Mouse (Mus musculus): ENCODE measurements around the gene Alg14.

The Alg14 gene

DNA sequence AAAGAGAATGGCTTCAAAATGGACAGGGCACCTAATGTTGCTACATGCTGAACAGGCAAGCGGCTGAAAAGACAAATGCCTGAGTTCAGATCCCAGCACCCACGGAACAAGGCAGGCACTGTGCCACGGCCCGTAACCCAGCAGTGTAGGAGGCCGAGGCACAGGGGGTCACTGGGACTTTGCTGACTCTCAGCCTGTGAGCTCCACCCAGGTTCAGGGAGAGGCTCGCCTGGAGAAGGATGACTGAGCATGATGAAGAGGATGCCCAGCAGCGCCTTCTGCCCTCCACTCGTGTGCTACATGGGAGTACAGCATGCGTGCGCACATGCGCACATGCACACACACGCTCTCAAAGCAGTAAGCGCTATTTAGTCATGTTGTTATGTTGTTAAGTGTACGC is 11.9 kb upstream of the Alg14 start:
- DNase-seq, result no peak

DNA sequence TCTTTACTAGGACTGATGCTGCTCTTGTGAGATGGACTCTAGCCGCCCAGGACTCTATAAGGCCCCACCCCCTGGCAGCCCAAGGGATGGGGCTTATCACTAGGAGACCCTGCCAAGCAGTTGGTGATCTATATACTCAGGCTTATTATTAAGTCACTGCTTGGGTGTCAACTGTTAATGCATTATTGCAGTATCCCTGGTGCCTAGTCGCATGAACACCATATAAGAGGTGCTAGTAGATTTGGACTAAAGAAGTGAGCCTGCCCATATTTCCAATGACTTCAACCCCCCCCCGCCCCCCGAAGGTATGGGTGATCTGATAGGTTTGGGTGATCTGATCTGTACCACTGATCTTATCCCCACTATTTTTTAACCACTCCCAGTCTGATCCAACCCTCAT is 8.6 kb upstream of the Alg14 start, which contains the start of gene Tmem56:
Gene Tmem56, minus strand, starts transcription at position 101 of the 400 bp plus-strand sequence.
- no peak for DNase-seq

DNA sequence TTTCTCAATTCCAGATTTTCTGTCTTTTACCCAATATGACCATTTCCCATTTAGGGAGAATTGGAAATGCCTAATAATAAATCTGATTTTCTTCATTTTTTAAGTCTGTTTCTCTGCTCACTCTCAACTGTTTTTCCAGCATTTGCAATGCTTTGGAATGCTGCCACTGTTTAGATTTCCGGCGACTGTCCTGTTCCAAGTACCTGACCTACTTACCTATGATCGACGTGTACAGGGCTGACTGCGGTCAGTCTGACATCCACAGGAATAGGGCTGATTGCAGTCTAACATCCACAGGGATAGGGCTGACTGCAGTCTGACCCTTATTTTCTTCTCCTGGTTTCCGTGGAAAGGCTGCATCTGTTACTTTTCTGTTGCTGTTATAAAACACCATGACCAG is 6.4 kb upstream of the Alg14 start:
- DNase-seq, result no peak

DNA sequence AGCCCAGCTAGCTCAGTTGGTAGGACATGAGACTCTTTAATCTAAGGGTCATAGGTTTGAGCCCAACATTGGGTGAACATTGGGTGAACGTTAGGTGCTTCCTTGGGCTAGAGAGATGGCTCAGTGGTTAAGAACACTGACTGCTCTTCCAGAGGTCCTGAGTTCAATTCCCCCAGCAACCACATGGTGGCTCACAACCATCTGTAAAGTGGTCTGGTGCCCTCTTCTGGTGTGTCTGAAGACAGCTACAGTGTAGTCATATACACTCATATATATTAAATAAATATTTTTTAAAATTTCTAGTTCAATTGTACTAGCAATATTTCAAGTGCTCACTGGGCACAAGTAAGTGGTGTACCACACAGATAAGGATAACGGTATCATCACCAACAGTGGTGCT is 4.4 kb upstream of the Alg14 start:
- DNase-seq, result no peak

DNA sequence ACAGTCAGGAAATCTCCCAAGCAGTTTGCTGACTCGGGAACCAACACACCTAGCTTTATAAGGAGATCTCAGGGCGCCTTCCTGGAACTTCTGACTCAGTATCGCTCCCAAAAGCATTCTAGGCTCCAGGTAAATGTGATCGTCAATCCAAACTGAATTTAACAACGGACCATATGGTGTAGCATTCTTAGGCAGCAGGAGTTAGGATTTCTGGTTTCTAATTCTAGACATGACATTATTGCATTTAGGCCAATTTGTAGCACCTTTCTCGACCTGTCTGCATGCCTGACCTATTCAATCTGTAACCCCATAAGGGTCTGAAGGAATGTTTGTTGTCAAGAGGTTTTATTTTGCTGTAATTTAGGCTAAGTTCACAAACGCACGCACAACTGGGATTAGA is 892 bp upstream of the Alg14 start:
- DNase-seq, result no peak

DNA sequence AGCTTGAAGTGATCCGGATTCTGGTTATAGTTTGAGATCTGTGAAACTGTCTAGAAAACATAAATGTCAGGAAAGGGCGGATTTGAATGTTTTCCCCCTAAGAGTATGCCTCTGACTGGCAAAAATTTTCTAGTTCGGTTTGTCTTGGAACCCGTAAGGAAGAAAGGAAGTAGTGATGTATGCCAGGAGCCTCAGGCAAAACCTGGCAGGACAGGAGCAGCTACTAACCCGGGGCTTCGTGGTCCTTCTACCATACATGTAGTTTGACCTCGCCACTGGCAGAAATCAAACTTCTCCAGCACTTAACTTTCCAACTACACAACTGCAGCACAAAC is 381 bp upstream of the Alg14 start:
- DNase-seq, result no peak

DNA sequence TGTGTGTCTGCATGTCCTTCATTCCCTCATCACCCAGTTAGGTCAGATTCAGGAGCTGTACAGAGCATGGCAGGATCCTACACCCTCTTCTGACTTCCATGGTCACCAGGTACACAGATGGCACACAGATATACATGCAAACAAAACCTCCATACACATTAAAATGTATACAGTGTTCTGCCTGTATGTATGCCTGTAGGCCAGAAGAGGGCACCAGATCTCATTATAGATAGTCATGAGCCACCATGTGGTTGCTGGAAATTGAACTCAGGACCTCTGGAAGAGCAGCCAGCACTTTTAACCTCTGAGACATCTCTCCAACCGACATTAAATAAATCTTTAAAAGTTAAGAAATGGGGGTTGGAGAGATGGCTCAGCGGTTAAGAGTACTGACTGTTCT is 2.6 kb downstream of the Alg14 start:
- DNase-seq, result no peak

DNA sequence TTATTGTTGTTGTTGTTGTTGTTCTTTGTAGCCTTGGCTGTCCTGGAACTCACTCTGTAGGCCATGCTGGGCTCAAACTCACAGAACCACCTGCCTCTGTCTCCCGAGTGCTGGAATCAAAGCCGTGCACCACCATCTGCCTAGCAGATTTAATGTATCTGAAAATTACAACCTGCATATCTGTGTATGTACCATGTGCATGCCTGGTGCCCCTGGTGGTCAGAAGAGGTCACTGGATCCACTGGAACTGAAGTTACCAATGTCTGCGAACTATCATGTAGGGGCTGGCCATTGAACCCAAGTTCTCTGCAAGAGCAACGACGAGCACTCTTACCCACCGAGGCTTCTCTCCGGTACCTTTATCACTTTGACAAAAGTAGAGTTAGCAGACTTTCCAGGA is 15.1 kb downstream of the Alg14 start:
- DNase-seq, result peak; percentile 12

DNA sequence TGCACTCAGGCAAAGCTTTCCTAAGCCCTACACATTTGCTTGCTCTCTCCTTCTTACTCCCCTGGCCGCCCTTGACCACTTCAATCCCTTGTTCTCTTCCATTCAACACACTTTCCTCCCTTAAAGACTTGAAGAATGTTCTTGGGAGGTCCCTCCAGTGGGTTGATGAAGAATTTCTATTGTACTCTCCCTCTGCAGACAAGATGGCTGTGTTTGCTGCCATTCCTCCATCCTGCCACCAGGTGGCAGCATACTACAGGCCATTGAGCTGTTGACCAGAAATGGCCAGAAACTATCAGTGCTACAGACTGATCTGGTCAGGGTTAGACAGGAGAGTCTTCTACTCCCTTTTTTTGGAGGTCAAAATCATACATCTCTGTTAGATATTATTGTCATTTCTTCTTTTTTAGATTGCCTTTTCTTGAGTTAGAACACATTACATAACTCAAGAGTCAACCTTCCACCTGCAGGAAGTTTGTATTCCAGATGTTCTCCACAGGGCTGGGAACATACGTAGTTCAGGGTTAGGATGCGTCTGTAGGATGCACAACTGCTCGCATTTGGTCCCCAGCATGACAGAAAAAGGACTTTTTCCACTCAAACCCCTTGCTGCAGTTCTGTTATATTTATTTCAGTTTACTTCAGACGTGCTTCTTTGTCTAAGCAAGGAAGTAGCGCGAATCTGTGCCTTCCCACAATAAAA is 16.1 kb downstream of the Alg14 start:
- DNase-seq, result peak; percentile 84

DNA sequence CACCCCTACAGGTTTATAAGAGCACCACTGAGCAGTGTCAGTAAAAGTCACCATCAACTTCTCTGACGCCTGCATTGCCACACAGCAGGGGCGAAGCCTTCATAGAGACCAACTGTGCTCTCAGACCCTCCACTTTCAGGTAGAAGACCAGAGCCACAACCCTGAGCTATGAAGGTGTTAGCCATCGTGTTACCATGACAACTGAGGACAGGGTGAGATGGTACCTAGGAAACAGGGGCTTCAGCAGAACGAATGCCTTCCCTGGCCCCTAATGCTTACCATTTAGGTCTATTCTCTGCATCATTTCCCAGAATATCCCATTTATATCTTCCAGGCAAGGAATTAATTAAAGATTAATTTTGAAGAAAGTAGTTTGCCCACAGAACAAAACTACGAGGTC is 17.4 kb downstream of the Alg14 start:
- DNase-seq, result no peak

DNA sequence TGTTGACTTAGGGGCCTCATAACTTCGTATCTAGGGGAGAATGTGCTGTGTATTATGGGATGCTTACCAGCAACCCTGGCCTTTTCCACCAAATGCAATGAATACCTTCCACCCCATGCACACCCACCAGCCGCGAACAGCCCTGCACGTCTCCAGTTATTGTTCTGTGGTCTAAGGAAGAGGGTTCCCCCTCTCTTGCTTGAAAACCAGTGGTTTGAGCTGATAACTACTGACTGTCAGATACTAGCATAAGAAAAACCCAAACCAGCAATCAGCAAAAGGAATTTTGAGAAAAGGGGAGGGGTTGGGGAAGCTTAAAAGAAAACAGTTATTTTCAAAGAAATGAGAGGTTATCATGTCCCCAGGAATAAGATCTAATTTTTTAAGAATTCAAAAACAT is 17.9 kb downstream of the Alg14 start:
- DNase-seq, result no peak

DNA sequence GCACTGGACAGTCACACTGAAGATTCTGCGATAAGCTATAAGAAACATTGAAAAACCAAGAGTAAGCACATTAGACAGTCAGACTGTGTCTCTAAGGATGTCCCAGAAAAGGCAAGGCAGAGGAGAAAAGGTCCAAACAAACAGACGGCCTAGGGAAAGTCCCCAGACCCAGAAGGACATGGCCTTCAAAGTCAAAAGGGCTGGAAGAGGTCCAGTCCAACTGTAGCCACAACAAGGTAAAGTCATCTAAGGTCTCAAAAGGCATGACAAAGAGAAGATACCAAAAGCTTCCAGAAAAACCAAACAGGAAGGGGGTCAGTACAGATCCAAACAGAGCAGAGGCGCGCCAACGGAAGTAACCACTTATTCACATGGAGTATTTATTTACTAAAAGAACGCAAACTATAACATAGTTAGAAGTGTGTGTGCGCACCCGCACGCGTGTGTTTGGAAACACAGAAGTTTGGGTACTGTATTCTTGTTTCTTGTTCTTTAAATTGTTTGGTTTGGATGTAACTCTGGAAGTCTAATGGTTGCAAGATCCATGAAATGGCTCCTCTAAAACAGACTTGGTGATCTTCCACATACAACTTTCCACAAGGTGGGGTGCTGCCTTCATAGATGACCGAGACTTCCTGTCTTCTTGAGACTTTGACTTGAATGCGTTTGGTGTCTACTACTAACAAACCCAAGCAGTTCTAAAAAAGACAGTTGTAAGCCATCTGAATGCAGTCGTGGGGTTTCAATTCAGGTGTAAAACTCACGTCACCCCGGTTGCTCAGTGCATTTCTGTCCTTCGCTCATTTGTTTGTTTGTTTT is 18.5 kb downstream of the Alg14 start:
- DNase-seq, result peak; percentile 25

DNA sequence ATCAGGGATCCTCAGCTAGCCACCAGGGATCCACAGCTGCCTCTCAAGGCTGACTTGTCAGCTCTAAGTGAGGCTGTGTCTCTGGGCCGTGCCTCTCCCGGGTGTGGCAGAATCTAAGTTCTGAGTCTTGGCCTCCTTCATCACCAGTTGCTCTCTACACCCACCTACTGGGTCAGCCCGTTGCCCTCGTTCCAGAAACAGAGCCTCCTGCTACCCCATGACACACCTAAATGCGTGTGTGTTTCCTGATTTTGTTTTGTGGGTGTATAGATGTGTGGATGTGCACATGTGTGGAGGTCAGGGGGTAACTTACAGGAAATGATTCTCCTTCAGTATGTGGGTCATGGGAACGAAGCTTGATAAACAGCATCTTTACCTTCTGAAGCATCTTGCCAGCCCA is 20.9 kb downstream of the Alg14 start:
- no peak for DNase-seq

DNA sequence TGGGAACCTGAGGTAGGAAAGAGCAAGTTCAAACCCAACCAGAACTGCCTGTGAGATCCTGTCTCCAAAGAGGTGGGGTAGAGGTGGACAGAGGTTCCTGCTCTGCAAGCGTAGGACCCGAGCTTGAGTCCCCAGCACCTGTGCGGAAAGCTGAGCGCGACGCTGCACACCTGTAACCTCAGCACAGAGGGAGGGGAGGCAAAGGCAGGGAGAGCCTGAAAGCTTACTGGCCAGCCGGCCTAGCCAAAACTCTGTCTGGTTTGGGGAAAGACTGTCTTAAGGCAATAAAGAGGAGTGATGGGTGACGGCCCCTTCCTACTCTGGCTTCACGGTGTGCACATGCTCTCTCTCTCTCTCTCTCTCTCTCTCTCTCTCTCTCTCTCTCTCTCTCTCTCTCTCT is 21.4 kb downstream of the Alg14 start:
- no peak for DNase-seq

DNA sequence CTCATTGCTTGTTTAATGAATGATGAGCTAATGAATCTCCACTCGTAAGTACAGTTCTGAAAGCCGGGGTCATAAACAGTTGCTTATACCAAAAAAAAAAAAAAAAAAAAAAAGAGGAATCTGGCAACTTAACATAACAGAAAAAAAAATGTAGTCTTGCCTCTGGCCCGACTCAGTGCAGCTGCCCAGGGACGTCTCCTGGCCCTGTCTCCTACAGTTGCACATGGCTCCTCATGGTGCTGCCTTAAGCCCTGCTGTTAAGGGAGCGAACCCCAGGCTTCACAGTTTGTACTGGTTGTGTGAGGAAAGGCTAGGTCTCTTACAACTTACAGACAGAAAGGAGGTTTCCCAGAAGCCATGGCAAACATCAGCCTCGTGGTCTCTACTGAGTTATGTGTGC is 22.6 kb downstream of the Alg14 start:
- no peak for DNase-seq

DNA sequence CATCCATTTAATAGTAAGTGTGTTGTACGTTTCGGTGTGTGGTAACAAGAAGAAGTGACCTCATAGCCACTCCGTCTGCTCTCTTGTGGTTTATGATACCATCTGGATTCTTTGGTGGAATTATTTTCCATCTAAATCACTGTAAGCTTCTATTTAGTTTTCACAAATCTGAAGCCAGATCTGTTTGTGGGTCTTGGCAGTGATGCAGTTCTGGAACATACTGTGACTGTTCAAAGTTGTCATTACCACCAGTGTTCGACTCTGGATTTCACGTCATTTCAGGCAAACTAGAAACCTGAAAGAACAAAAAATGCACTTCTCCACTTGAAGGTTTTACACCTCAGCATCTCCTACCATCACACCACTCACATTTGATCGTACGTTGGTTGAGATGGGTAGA is 23.9 kb downstream of the Alg14 start:
- DNase-seq, result no peak

DNA sequence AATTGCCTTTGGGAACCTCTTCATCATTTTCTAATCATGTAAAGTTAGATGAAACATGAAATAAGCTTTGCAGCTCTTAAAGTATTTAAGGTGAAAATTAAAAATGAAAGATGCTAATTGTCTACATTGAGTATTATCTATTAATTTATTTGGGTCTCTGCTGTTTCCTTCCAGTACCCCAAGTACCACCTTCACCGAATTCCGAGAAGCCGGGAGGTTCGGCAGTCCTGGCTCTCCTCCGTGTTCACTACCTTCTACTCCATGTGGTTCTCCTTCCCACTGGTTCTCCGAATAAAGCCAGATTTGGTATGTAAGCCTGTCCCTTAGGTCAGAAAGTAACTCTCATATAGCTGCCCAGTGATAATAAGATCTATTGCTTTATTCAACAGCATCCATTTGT is 28.3 kb downstream of the Alg14 start:
- DNase-seq, result no peak

DNA sequence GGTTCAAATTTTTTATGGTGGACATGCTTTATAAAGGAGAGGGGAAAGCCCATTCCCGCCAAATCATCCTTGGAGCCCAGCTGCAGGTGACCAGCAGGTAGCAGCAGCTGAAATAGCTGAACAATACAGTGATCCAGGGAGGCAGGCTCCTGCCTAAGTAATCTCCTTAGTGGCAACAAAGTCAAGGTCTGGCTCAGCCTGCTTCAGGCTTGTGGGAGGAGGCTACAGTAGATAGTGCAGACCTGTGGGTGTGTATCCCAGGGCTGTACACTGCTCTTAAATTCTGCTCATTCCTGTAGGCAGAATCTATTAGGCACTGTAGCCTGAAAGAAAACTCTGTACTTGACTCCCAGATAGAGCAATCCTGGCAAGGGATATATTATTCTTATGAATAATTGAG is 29.3 kb downstream of the Alg14 start:
- no peak for DNase-seq

DNA sequence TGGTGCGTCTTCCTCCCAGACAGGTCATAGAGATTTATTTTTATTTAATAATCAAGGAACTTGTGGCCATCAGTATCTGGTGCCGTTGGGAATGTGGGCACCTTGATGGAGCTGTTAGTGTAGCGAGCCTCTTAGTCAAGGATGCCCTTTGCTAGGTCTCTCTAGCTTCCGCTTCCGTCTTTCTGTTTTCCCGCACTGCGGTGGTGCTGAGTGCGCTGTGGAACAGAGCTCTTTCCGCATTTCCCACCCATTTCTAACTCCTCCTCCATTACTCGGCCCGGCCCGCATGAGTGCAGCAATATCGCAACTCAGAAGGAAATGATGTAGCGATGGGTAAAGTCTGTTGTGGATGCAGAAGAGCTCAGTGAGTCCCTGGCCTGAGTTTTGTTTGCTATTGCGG is 31.8 kb downstream of the Alg14 start:
- no peak for DNase-seq

DNA sequence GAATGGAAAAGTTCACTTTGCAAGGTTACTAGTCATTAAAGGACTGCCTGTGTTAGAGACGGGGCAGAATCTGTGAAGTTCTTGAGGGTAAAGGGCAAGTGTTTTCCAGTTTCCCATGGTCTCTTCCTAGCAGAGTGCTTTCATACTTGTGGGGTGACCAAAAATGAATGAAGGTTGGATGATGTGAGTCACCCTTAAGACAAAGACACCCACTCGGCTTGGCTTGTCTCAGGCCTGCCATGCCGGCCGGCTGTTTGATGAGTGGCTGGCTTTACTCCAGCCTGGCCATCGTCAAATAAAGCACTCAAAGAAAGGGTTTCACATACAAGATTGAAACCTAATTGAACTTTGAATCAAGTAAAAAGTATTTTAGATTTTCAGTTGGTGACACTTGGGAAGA is 35.8 kb downstream of the Alg14 start:
- DNase-seq, result no peak

DNA sequence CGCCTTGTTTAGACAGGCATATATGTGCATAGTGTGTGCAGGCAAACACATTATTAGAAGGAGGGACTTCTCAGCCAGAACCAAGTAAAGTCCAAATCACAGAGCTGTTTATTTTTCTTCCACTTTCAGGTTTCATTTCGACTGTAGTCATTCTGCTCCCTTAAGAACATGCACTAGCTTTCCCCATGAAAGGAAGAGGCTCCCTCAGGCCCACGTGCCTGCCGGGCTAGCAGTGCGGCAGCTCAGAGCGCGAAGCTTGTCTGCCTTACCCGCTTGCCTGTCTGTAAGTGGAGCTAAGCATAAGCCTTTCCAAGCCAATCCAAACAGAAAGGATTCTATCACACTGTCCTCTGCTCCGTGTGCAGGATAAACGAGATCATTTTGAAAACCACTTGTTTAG is 38.1 kb downstream of the Alg14 start:
- DNase-seq, result no peak

DNA sequence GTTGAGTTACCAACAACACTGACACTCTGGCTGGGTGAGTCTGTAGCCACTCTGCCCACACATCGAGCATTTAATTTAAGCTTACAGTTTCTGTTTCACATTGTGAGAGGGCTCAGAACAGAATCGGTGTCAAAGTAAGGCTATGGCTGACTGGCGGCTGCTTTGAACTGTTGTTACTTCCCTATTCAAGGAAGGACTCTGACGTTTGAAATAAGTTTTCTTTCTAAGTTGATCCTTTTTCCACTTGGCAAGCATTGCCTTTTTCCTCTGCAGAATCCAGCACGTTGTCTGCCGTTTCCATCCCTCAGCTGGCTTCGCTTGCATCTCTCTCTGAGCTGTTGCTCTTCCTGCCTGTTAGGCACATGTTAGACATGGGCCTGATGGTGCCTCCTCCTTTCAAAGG is 38.7 kb downstream of the Alg14 start:
- DNase-seq, result no peak

DNA sequence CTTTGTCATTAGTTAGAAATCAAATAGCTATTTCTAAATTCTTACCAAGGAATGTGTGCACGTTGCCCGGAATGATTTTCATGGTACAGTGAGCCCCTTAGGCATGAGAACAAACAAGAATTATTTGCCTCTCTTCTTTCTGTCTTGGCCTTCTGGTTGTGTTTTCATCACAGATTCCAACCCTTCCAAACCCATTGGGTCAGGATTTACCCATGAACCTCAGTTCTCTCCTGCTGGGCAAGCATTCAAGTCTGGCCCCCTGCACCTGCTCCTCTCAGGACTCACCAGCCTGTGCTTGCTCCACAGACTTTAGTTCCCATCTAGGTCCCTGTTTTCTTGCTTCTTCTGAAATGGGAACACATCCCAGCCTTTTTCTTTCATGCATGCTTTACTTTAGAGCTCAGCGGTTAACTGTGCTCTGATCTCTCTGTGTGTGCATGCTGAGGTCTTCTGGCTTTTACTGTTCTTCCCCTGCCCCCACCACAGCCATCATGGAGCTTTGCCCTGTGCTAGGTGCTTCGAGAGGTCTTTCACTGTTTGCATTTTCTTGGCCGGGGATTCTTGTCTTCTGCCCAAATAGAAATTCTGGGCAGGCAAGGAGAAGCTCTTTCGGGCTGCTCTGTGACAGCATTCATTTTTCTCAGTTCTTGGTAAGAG is 44.8 kb downstream of the Alg14 start:
- no peak for DNase-seq

DNA sequence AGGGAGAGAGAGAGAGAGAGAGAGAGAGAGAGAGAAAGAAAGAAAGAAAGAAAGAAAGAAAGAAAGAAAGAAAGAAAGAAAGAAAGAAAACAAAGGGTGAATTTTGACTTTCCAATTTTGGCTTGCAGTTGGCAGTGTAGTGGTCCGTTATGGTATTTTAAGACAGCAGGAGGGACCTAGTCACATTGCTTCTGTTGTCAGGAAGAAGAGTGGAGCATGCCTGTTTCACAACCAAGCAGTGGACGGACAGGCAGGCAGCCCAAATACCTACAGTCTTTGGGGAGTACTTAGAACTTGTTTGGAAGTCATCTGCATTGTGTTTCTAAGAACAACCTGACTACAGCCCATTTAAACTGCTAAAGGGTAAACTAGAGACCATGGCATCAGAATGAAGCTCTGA is 47.1 kb downstream of the Alg14 start:
- no peak for DNase-seq

Measured in kidney, postnatal 14 days (tissue).